Mouse (Mus musculus): ENCODE data around the gene Ncbp3.

GRCm38 (mm10) chr11:73020953-73021800, 26.4 kb upstream of the Ncbp3 start:
- TF ChIP-seq CTCF (IDR thresholded peaks at IDR 0.05 in 2 of 3, conservative IDR thresholded peaks at IDR 0.05 in 1 of 3; ENCODE audit: control insufficient read depth in 1 of 3, insufficient read depth in 1 of 3, low read depth in 2 of 3, low read length in 3 of 3, poor library complexity in 1 of 3, severe bottlenecking in 1 of 3) = no peak
- TF ChIP-seq USF2 (IDR thresholded peaks at IDR 0.05; ENCODE audit: borderline replicate concordance in 1 of 2, insufficient read depth in 1 of 2, low read depth in 1 of 2, low read length in 2 of 2) = no peak
- no peak for TF ChIP-seq POLR2A (IDR thresholded peaks at IDR 0.05; ENCODE audit: control insufficient read depth in 1 of 2, insufficient read depth in 1 of 2, low read depth in 1 of 2, low read length in 2 of 2, poor library complexity in 1 of 2)
- no peak for TF ChIP-seq USF1 (IDR thresholded peaks at IDR 0.05; ENCODE audit: low read depth, low read length)
- no peak for TF ChIP-seq EP300 (IDR thresholded peaks at IDR 0.05; ENCODE audit: low read depth in 1 of 2, low read length in 2 of 2)
- no peak for TF ChIP-seq MAX (IDR thresholded peaks at IDR 0.05; ENCODE audit: low read length)
- no peak for TF ChIP-seq MEF2A (IDR thresholded peaks at IDR 0.05; ENCODE audit: extremely low read depth, insufficient replicate concordance, low read depth, low read length, poor library complexity, severe bottlenecking)
- TF ChIP-seq GABPA (IDR thresholded peaks at IDR 0.05; ENCODE audit: low read depth, low read length) = no peak
- no peak for TF ChIP-seq CHD1 (IDR thresholded peaks at IDR 0.05; ENCODE audit: low read depth, low read length)
- TF ChIP-seq MXI1 (IDR thresholded peaks at IDR 0.05; ENCODE audit: low read depth, low read length) = no peak
- no peak for TF ChIP-seq HCFC1 (IDR thresholded peaks at IDR 0.05; ENCODE audit: low read depth, low read length)

Measured in MEL (cell line).